Mouse (Mus musculus): ENCODE results near the gene Wdr77.
"Not testable (repeated sequence)": the region's sequence is repeated elsewhere in the genome, so short reads cannot be mapped to it uniquely, and the experiment has no call there.

Wdr77 gene

DNA sequence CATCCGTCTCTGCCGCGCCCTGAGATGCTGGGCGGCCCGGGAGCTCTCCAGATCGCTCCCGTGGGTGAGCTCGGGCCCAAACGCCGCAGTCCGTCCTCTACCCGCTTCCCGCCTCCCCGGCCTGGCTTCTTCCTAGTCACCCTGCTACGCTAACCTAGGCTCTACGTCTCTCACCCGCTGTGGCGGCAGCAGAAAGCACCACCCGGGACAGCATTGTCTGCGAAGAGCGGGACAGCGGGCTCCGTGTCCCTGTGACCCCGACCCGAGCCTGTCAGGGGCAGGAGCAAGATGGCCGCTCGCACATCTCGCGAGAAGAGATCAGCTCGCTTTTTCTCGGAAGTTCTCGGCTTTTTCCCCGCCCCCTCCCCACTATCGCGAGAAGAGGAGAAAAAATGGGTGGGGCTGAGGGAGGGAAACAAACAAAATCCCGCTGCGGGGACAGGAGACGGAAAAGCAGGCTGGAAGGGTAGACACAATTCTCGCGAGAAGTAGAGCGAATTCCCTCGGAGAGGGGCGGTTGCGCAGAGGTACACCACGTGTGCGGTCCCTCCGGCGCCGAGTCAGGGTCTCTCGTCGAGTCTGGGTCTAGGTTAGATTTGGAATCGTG, at the start of gene Wdr77:
Wdr77 (plus strand) TSS at position 396 of the 607 bp plus-strand sequence.
- peak; percentile 99 for DNase-seq (ENCODE audit: low spot score)

- DNase-seq (ENCODE audit: low spot score) = no peak
Measured at GRCm38 (mm10) chr3:105910519-105911190, 48.5 kb upstream of the Wdr77 start.

- DNase-seq (ENCODE audit: low spot score) = no peak
Measured at GRCm38 (mm10) chr3:105912097-105912880, 46.9 kb upstream of the Wdr77 start.

- DNase-seq (ENCODE audit: low spot score) = no peak
Measured at GRCm38 (mm10) chr3:105913839-105914681, 45.1 kb upstream of the Wdr77 start.

DNA sequence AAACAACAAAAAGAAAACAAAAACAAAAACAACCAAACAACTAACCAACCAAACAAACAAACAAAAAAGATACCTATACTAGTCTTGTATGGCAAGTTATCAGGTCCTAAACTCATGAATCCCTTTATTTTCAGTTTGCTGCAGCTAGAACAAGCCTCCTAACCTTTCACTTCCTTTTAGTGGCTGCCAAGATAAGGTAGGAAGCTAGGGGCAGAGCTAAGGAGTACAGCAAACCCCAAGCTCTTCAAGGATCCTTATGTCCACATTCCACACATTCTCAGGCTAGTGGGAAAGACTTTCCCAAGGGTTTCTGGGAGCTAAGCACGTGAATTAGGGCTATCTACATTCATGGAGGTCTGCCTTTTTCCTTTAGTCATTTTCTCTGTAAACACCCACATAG, 43.9 kb upstream of the Wdr77 start:
- DNase-seq (ENCODE audit: low spot score) = no peak

DNA sequence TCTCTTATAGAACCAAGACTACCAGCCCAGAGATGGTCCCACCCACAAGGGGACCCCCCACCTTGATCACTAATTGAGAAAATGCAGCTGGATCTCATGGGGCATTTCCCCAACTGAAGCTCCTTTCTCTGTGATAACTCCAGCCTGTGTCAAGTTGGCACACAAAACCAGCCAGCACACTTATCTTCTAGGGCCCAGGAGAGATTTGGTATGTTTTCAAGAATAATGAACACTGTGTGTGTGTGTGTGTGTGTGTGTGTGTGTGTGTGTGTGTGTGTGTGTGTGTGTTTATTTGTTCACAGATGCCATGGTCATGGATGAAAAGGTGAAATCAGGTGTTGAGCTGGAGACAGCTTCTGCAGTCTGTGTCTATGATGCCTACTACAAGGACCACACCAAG, 42.7 kb upstream of the Wdr77 start:
- DNase-seq (ENCODE audit: low spot score) = not testable (repeated sequence)

DNA sequence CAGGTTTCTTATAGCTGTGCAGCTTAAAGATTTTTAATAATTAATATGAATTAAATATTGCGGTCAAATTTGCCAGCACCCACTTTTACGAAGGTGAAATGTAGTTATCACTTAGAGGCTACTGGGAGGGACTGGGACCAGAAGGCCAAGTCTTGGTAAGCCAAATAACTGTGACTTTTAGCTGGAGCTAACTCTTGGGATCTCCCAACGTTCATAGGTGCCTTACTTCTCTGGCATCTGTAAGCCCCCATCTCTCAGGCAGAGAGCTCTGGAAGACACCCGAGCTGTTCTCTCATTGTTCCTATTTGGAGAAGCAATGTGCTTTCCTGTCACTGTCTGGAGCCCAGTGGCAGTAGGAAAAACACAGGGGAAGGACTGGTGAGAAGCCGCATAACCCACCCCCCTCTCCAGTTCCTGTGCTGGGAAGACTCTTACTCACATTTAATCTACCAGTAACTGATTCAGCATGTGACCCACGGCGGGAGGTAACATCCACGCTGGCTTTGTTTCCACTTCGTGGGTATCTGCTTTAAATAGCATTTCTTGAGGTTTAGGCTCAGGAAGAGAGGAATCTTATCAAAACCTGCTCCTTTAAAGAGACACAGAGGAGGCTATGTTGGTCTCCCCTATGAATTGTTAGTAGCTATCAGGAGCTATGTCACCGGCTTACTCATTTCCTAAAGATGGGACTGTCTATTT, 41.4 kb upstream of the Wdr77 start:
- no peak for DNase-seq (ENCODE audit: low spot score)

DNA sequence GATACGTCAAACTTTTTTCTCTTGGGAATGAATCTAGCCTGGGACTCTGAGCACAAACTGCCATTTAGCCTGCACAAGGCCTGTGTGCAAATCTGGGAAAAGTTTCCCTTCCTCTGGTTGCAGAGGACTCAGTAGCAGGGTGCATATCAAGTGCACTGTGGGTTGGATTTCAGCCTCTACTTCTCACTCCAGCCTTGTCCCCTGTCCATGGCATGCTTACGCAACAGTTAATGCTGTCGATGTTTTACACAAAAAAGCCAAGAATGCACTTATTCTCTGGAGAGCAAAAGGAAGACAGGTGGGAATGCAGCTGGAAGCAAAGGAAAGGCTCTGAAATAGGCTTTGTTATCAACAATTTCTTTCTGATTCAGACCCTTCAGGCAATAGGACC, 40.8 kb upstream of the Wdr77 start:
- DNase-seq (ENCODE audit: low spot score) = no peak

GRCm38 (mm10) chr3:105920743-105921142, 38.4 kb upstream of the Wdr77 start:
- DNase-seq (ENCODE audit: low spot score) = not testable (repeated sequence)

- no peak for DNase-seq (ENCODE audit: low spot score)
Measured at GRCm38 (mm10) chr3:105921959-105922358, 37.2 kb upstream of the Wdr77 start.

DNA sequence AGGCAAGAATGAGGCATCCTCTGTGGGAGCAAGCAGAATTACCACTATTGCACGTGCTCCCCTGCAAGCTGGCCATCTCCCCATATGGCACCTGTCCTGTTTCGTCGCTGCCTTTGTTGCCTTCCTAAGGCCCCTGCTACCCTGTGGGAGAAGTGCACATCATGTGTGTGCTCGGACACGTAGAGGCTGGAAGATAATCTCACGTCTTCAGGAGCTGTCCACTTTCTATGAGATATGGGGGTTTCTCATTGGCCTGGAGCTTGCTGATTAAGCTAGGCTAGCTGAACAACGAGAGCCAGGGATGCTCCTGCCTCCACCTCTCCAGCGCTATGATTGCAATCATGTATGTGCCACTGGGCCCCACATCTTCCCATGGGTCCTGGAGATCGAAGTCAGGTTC, 34.6 kb upstream of the Wdr77 start:
- no peak for DNase-seq (ENCODE audit: low spot score)

DNA sequence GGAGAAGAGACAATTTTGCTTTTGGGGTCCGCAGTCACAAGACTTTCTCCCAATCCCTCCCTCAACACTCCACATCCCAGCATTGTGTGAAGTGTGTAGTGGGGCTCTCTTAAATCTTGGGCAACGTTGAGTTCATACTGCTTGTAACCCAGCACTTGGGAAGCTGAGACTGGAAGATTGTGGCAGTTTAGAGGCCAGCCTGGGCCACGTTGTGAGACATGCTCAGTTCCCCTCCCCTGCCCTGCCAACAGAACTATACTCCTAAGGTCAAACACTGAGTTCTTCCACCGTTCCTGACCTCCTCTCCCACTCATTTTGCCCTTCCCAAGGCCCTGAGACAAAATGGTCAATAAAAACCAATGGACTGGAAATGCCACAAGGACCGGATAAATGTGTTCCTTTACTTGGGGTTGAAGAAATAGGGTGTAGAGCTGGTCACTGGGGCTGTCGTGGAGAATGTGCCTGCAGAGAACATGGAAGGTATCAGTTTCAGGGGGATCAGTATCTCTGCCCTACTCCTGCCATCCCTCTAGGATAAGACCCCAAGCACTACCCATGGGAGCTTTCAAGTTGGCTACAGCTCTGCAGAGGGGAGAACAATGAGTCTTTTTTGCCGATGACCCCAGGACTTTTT, 31.5 kb upstream of the Wdr77 start:
- DNase-seq (ENCODE audit: low spot score) = no peak

DNA sequence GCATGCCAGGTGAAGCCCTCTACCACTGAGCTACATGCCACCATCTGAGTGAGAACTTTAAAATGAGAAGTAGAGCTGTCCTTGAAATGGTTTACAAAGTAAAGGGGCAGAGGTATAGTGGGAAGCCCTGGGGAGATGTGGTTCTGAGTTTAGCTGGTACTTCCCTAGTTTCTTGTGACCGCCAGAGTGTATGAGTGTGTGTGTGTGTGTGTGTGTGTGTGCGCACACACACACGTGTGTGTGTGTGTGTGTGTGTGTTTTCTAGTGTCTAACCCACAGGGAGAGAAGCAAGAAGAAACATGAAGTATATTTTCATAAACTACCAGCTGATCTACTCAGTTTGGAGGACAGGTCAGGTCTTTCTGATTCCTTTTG, 31.0 kb upstream of the Wdr77 start:
- DNase-seq (ENCODE audit: low spot score) = no peak

DNA sequence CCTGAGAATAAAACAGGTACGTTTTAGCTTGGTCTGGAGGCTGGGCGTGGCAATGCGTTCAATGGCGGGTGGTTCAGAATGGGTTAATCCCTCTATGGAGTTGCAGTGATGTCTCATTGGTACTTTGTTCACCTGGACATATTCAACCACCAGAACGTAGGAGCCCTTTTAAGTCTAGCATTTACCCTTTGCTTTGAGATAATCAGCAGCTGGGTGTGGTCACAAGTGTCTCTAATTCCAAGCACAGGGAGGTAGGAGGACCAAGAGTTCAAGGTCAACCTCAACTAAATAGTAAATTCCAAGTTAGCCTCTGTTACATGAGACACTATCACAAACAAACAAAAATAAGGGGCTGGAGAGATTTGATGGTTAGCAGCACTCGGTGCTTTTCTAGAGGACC, 30.4 kb upstream of the Wdr77 start:
- DNase-seq (ENCODE audit: low spot score) = no peak

DNA sequence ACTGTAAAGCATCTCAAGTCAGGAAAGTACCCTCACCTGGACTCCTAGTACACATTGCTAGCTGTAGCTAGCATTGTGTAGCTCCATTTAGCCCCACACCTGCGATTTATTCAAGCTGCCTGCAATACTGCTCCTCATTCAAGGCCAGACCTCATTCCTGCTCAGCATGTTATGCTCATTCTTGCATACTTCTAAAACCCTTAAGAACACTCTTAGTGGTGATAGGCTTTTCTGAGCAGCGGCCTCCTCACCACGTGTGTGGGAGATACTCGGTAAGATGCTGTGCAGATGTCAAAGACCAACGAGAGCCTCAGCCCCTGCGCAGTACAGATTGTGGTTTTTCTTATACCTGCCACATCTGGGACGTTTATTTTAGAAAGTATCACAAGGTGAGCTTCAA, 29.3 kb upstream of the Wdr77 start:
- no peak for DNase-seq (ENCODE audit: low spot score)

DNA sequence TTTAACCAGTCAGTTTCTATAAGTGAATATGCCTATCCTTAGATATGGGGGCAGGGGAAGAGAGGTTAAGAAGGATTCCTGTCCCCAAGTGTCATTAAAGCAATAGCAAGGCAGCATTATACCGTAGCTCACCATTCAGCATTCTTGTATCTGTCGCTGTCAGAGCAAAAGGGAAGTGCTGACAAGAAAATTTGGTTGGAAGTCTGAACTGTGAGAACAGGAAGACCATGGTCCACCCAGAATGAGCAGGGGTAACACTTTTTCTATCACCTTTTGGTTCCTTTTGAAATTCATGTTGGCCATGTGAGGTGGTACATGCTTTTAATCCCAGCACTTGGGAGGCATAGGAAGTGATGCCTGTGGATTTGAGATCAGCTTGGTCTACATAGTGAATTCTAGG, 28.1 kb upstream of the Wdr77 start:
- no peak for DNase-seq (ENCODE audit: low spot score)

DNA sequence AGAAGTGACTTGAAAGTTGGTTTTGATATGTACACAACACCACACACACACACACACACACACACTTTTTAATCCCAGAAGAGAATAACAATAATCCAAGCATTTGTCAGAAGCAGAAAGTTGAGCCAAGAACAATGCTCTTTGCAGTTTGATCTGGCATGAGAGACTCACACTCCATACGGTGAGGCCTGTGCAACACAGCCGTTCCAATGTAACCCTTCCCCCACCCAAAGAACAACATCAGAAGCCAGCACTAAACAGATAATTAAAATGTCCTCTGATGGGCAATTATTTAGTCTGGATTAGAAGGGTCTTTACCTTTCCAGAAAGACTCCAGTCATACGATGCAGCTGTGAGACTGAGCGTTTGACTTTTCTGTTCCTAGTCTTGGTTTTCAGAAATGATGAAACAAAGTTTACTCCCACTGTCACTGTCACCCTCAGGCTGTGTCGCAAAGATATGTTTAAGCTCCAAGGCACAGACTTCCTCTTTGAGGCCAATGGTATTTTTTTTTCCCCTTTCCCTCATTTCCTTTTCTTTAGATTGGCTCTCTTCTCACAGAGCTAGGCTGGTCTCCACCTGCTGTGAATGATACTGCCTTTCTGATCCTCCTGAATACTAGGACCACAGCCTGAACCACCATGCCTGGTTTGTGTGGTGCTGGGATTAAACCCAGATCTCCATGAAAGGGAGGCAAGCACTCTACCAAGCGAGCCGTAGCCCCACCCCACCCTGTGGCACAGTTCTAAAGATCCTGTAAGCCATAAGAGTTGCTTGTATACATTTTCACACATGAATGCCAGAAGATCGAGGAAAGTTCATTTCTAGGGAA, 26.7 kb upstream of the Wdr77 start, which contains the start of gene I830077J02Rik:
I830077J02Rik (minus strand) TSS at position 425 of the 832 bp plus-strand sequence.
- no peak for DNase-seq (ENCODE audit: low spot score)

DNA sequence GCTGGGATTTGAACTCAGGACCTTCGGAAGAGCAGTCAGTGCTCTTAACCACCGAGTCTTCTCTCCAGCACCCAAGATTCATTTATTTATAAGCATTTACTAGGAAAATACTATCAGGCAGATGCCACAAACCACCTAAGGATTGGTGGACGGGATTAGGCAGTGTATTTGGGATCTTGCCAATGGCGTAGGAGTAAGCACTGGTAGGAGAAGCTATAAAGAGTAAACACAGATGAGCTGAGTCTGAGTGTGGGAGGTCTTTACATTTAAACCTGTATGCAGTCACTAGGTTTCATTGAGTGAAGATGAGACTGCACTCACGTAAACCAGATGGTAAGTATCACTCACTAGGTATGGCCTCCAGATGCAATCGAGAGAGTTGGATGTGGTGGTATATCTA, 25.2 kb upstream of the Wdr77 start:
- no peak for DNase-seq (ENCODE audit: low spot score)

- DNase-seq (ENCODE audit: low spot score) = no peak
Measured at GRCm38 (mm10) chr3:105935033-105935432, 24.1 kb upstream of the Wdr77 start.

GRCm38 (mm10) chr3:105936111-105936510, 23.1 kb upstream of the Wdr77 start:
- no peak for DNase-seq (ENCODE audit: low spot score)
